Mouse (Mus musculus): ENCODE results near the gene Lrrfip1.

Gene Lrrfip1

DNA sequence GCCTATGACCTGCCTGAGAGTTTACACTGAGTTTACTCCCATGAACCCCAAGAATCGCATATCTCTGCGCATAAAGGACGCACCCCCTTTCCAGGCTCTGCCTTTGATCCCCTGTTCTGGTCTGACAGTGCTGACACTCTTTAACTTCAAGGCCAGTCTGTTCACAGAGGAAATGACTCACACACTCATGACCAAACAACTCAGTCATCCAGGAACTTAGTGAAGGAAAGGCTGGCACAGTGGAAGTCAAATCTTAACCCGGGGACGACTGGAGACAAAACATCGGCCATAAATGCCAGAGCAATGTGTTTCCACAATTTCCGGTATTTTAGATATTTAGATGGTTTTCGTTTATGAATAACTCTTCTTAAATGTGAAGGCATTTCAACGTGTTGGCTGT, 25.4 kb downstream of the Lrrfip1 start:
- DNase-seq (ENCODE audit: low read depth) = no peak

DNA sequence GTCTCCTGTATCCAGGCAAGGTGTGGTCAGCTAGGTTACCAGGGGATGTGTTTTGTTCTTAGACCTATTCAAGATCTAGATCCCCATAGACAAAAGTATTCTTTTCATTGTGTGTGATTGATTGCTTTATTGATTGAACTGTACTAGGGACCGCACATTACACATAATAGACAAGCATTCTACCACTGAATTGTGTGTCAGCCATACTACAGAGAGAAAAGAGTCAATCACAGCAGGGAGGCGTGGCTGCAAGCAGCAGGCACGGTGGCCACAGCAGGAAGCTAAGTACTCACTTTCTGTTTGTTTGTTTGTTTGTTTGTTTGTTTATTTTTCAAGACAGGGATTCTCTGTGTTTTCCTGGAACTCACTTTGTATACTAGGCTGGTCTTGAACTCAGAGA, 25.9 kb downstream of the Lrrfip1 start:
- DNase-seq (ENCODE audit: low read depth) = no peak

DNA sequence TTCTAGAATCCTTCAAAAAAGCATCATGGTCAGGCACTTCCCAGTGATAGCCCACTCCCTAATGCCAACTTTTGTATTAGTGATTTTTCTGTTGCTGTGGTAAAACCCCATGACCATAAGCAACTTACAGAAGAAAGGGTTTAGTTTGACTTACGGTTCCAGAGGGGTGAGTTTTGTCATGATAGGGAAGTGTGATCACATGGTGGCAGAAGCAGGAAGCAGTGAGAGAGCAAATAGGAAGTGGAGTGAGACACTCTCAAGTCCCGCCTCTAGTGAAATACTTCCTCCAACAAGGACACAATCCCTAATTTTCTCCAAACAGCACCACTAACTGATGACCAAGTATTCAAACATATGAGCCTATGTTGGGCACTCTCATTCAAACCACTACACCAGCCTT, 28.4 kb downstream of the Lrrfip1 start:
- DNase-seq (ENCODE audit: low read depth) = no peak

DNA sequence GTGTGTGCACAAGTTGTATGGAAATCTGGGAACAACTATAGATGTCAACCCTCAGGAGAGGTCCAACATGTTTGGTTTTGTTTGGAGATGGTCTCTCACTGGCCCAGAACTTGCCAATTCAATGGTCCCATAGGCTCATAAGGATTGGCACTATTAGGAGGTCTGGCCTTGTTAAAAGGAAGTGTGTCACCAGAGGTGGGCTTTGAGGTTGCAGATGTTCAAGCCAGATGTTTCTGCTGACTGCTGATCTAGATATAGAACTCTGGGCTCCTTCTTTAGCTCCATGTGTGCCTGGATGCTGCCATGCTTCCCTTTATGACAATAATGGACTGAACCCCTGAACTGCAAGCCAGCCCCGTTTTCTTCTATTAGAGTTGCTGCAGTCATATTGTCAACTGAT, 31.8 kb downstream of the Lrrfip1 start:
- DNase-seq (ENCODE audit: low read depth) = no peak

DNA sequence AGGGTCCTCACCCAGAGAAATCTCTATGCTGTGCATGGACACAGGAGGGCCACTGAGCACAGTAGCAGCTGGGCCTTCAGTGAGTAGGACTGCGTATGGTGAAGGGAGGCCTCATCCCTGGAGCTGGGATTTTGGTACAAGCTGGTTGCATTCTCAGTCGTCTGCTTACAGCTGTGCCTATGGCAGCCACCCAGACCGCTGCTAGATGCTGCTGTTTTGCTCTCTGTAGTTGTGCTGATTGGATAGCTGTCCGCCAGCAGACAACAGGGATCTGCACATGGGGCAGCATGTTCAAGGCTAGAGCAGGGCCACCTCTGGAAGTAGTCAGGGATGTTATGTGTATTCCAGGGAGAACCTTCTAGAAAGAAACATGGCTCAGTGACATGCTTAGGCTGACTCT, 33.0 kb downstream of the Lrrfip1 start:
- DNase-seq (ENCODE audit: low read depth) = no peak

DNA sequence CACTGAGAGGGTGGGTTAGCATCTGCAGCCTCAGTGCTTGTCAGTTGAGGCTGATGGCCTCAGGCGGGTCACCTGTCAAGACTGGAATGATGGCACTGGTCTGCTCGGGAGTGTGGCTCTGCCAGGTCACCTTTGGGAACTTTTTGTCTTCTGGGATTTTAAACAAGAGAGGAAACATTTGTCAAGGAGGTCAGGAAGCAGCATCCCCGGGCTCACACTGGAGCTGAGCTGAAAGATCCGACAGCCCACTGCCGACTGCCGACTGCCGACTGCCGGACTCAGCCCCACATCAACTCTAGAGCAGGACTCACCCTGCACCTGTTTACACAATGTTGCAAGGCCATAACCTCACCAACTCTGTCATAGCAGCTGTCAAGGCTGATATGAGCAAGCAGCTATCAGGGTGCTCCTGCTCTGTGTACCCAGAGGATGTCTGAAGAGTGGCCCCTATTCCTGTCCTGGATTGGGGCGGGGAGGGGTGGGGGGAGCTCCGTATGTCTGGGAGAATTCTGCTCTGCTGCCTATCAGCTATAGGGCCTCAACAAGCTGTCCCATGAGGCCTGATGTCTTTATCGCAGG, 33.9 kb downstream of the Lrrfip1 start:
- DNase-seq (ENCODE audit: low read depth) = no peak

DNA sequence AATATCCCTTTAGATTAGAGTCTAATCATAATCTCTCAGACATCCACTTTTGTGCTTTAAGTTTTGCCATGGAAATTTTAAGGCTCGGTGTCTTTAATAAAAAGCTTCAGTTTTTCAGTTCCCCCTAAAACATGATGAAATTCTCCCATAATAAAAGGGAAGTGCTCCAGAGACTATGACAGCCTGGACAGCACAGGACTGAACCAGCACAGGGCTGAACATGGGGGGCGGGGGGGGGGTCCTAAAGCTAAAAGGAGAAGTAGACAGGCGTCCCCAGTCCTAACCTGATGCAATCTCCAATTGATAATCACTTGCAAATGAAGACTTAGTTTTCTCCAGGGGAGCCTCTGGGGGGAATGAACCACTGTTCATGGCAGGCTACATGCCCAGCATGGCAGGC, 36.0 kb downstream of the Lrrfip1 start:
- DNase-seq (ENCODE audit: low read depth) = no peak

DNA sequence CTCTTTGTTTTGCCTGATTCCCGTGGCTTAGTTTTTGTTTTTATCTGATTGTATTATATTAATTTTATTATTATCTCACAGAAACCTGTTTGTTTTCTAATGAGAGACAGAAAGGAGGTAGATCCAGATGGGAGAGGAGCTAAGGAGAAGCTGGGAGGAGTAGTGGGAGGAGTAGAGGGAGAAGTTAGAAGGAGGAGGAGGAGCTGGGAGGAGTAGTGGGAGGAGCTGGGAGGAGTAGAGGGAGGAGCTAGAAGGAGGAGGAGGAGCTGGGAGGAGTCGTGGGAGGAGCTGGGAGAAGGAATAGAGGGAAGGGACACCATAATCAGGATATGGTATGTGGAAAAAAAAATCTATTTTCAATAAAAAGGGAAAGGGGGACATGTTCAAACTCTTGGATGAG, 36.7 kb downstream of the Lrrfip1 start:
- no peak for DNase-seq (ENCODE audit: low read depth)

DNA sequence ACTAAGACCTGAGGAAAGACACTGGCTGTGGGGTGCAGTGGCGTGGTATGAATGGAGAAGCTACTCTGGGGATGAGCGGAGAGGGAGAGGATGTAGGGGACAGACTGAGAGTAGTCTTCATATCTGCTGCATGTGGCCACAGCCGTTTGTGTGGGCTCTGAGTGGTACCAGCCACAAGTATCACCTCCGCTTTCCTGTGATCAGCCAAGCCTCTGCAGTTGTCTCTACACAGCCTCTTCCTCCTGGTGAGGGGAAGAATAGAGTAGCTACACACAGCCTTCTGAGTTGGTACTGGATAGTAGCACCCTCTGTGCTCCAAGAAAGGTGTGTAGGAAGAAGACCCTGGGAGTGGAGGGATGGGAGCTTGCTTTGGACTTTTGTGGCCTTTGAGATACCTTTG, 38.7 kb downstream of the Lrrfip1 start:
- DNase-seq (ENCODE audit: low read depth) = no peak

DNA sequence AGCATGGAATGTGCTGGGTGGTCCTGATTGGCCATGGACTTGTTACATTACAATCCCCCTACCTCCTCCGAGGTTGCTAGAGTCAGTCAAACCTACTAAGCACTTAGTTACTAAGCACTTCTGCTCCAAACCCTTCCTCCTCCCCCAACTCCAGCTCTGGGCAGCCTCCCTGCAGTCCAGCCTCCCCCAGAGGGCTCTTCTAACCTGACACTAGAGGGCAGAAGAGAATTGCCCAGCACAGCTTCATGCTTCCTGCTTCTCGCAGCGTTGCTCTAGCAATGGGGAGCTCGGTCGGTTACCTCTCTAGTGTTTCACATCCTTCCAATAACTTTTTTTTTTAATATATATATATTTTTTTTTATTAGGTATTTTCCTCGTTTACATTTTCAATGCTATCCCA, 39.5 kb downstream of the Lrrfip1 start:
- no peak for DNase-seq (ENCODE audit: low read depth)

DNA sequence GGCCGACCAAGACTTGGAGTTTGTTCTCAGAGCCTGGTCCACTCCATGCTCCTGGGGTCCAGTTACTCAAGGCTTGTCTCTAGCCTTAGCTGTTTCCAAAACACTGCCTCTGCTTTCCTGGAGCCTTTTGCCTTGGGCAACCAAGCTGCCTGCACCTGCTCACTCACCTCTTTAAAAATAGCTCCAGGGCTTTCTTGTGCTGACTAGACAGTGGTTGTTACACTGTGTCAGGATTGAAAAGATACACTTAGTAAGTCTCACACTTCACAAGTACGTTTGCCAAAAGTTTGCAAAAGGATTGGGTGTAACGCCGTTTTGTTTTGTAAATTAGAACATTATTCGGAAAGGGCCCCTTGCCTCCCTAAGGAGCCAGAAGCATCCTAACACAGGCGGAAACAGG, 40.0 kb downstream of the Lrrfip1 start:
- DNase-seq (ENCODE audit: low read depth) = no peak

DNA sequence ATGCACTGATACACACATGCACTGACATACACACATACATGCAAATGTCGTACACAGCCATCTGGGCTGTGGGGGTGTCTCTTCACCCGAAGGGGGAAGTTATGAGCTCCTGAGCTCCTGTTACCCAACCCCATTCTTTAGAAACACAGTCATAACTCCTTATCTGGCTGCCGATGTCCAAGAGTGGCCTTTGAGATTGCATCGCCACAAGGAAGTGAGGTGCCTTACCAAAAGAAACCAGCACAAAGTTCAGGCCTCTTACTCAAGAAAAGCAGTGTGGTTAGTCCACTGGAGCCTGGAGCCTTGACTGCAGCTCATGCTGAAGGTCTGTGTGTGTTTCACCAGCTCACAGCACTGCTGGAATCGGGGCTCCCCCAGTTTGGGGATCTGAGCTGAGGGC, 43.1 kb downstream of the Lrrfip1 start:
- no peak for DNase-seq (ENCODE audit: low read depth)

DNA sequence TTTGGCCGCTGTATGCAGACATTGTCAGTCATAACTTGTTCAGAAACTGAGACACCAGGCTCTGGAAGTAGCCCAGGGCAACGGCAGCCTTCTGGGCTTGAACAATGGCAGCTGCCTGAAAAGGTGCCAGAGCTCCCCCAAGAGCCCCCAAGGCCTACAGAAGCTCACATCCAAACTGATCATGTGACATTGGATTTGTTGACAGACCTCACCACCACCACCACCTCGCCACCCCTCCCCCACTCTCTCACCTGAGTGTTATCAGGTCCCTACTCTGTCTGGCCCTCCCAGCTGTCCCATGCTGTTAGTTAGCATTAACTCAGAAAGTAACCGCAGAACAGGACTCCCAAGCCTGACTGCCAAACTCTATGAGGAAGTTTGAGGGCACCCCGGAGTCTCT, 44.7 kb downstream of the Lrrfip1 start:
- DNase-seq (ENCODE audit: low read depth) = no peak

DNA sequence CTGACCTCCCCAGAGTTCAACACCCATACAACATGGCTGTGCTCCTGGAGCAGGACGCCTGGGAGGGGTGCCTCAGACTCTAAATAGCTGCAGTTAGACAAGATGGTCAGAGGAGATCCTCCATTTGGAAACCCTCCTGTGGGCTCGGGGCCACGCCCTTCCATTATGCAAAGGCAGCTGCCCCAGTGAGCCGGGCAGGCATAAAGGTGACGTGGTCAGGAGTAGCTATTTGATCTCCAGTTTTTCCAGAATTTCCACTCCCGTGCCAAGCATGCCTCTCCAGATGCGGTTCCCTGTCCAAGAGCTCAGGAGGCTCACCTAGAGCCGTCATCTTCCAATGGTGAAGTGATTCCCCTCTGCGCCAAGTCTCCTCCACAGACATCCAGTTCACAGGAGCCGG, 45.6 kb downstream of the Lrrfip1 start:
- no peak for DNase-seq (ENCODE audit: low read depth)

DNA sequence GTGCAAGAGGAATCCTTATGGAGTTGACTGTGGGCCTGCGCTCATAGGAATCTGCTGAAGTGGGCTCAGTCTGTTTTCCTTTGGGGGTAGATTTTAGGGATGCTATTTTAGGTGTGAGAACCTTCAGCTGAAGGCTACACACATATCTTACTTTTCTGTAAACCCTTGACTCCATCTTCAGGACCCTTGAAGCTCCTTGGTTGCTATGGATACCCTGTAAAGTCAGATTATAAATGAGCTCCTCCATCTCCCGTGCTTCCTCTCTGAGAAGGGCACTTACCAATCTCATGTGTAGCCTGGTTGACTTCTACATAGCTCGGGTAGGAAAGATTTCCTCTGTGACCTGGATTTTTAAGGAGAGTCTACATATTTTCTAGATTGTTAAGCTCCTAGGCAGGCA, 46.1 kb downstream of the Lrrfip1 start:
- DNase-seq (ENCODE audit: low read depth) = no peak

DNA sequence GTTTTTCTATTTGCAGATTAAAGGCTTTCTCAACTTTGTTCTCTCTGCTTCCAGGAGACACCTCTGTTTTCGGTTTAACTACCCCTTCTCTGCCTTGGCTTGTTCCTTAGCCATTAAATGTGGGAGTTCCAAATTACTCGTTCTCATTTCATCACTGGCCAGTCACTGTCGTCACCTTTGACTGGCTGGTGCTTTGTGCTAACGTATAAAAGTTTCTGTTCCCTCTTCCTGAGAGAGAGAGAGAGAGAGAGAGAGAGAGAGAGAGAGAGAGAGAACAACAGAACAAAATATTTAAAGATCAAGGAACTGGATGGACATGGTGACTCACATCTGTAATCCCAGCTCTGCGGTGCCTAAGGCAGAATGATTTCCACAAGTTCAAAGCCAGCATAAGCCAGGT, 47.7 kb downstream of the Lrrfip1 start:
- DNase-seq (ENCODE audit: low read depth) = no peak

DNA sequence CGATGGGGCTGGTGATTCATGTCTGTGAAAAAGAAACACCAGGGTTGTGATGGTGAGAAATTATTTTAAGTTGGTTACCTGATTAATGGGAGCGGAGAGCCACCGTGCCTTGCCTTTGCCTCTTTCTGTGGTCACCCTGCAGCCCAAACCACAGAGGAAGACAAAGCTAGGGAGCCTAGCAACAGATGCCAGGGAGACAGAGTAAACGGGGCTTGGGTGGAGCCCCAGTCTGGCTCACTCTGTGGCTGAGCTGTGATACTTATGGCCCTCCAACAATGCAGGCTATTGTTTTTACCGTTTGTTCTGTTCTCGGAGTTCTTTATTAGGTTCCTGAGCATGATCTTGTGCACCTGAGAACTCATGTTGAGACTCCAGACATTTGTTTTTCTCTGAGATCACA, 50.8 kb downstream of the Lrrfip1 start:
- no peak for DNase-seq (ENCODE audit: low read depth)

DNA sequence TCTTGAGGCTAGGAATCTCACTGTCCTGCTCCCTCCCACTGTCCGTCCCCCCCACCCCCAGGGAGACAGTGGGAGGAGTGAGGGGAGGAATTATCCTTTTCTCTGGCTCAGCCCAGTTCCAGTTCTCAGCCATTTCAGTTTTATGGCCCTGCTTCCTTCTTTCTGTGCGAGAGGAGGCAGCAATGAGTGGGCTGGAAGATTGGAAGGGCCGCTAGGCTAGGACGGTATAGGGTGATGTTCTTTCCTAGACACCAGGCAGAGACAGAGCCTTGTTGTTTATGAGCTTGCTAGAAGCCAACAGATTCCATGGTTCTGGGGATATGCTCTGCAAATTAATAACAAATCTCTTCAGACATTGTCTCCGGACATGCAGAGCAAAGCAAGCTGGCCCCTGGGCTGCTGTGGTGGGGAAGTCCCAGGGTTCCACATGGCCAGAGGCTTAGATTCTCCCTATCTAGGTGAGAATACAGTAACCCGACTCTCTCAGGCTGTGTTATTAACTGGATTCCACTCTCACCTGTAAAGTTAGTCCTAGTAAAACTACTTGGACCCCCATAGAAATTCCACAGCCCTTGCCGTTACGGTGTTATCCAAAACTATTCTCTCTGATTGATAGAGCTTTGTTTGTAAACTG, 53.0 kb downstream of the Lrrfip1 start:
- no peak for DNase-seq (ENCODE audit: low read depth)

DNA sequence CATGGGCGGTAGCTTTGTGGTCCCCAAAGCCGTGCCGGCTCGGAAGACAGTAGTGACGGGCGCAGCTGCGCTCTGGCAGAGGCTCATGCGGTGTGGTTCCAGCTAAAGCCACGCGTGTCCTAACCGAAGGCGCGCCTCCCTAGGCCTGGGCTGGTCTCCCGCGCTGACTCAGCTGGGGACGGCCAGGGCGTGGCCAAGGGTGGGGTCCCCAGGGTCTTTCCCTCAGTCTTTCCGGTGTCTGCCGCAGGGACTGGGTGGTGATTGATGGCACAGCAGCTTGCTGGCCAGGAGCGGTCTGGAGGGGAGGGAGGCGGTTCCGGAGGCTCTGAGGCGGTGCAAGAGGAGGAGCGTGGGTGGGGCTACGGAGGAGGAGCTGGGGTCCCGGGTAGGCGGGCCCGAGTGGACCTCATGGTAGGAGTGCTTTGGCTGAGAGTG, 54.2 kb downstream of the Lrrfip1 start:
- peak; percentile 77 for DNase-seq (ENCODE audit: low read depth)

DNA sequence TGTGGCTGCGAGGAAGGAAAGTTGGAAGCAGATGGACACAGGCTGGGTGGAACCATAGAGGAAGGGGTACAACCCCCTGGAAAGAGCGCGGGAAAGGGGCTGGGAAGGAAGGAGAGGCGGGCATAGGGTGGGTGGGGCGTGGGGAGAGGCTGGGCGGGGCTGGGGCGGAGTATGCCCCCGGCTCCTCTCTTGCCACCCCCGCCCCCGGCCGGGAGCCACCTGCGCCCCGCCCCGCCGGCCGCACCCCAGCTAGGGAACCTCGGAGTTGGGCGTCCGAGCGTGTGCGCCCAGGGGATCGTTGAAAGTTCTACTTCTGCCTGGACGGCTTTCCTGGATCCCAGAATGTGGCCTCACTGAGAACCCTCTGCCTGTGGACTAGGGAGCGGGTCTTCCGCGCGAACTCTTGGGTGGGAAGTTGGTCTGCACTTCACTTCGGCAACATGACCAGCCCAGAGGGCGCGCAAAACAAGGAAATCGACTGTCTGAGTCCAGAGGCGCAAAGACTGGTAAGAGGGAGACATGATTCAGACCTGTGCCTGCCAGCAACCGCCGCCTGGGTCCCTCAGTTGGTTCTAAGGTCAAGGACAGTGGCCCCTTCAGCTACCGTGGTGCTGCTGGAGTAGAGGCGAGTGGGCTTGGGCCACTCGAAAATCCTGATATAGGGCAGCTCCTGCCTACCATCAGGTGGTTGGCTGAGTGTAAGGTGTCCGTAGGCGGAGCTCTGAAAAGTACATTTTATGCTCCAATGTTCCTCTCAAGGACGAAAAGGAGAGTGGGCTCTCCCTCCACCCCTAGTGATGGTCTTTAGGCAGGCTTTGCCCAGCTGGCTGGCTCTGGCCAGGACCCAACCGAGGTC, 54.9 kb downstream of the Lrrfip1 start:
- DNase-seq (ENCODE audit: low read depth) = peak; percentile 36

DNA sequence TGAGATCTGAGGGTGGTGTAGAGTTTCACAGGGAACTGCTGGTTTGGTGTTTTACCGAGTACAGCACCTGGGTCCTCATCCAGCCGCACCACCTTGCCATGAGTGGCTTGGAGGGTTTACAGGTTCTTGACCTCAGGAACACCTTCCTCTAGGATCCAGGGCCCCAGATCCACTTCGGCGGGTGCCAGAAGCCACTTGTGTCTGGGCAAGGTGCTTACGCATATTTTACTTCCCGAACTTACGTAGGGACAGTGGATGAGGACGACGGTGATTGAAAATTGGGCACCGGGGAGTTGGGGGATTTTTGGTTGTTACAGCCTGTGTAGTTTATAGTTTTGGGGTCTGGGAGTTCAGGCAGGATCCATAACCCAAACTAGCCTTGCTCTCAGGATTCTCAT, 55.5 kb downstream of the Lrrfip1 start:
- DNase-seq (ENCODE audit: low read depth) = no peak

DNA sequence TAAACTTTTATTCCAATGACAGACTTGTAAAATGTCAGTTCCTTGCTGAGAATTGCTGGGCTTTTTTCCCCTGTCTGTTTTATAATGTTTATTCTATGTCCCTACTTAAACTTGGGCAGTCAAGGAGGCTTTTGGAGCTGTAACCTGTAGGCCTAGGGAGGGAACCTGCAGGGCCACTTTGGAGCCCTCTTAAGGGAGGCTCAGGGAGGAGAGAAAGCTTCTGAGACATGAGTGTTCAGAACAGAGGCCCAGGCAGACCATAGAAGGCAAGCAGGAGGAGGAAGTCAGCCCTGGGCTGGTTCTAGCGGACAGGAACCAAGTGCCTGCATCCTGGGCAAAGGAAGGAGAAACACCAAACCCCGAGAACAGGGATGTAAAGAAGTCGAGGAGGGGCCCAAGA, 56.3 kb downstream of the Lrrfip1 start:
- no peak for DNase-seq (ENCODE audit: low read depth)

DNA sequence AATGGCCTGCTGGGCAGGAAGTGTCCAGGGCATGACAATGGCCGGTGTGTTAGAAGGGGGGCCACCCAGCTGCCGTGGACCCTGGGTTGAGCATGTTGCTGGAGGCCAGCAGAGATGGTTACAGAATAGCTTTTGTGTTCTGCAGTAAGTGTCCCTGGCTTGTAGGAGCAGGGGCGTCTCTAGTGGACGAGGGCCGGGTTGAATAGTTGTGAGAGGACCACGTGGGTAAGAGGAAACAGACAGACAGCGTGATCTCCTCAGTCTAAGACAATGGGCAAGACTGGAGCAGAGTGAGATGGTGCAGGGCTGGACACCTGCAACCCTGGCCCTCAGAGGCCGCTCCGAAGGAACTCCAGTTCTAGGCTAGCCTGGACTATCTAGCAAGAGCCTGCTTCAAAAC, 57.2 kb downstream of the Lrrfip1 start:
- DNase-seq (ENCODE audit: low read depth) = no peak

DNA sequence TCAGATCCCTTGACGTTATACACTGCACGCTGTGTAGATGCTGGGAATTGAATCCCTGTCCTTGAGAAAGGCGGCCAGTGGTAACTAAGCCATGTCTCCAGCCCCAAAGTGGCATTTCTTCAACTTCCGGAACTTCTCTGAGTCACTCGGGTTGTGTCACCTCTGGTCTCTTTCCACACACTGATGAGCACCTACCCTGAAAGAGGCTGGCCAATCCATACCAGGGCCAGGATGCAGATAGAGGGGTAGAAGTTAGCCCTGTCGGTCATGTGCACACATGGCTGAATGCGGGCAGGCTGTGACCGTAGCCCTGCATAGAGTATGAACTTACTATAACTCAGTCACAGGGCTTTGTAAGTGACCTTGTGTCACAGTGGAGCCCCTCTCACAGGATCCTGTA, 57.9 kb downstream of the Lrrfip1 start:
- DNase-seq (ENCODE audit: low read depth) = no peak

Data from c-Kit-positive CD71-positive TER-119-negative erythroid progenitor cells, embryonic 14.5 days (primary cell).